Mouse (Mus musculus) embryonic fibroblast, embryonic 13.5 days (primary cell): ENCODE measurements around the gene Dppa4.

Source experiments
- CTCF ChIP-seq: IDR thresholded peaks from 2 replicates; pipeline ENCODE4 v1.5.1; 2011; ENCODE audit warnings: mild to moderate bottlenecking, control low read depth, low read length, moderate library complexity, borderline replicate concordance; ENCODE audit not compliant: insufficient read depth
- POLR2A ChIP-seq: IDR thresholded peaks from 2 replicates; pipeline ENCODE4 v1.6.1; 2011; ENCODE audit warnings: low read depth, mild to moderate bottlenecking, control low read depth, low read length, moderate library complexity

GRCm38 (mm10) chr16:48254584-48254983 lies 28.9 kb upstream of the Dppa4 start:
- TF ChIP-seq CTCF, result no peak
- TF ChIP-seq POLR2A, result no peak
